Mouse (Mus musculus) neural tube, embryonic 14.5 days (tissue): ENCODE measurements at regions not wholly inside any gene's neighbourhood (a gene's known extent, or its start where the extent isn't known, plus 50 kb on each side); places are given as distances from the start of the nearest gene placed in this dataset.
A peak's percentile ranks its signal among the peaks of the same experiment; 100 is the strongest.

Experiments
- ATAC-seq: fragments of 200-750 bp; cut with Nextera tagmentation; 2 replicates; pipeline ENCODE4 v1.8.0; 2017; ENCODE audit warnings: low read depth, mild to moderate bottlenecking, moderate TSS enrichment, moderate library complexity
- H3K27ac ChIP-seq: fragments of 300-500 bp; sonication (generic); 2 replicates; pipeline ENCODE4 v1.5.1; 2014; ENCODE audit warnings: low read depth, mild to moderate bottlenecking, control low read depth, low read length, moderate library complexity, mixed read lengths
- H3K27me3 ChIP-seq: fragments of 300-500 bp; sonication (generic); 2 replicates; pipeline ENCODE4 v1.6.1; 2014; ENCODE audit warnings: low read length; ENCODE audit not compliant: control insufficient read depth, insufficient read depth
- H3K36me3 ChIP-seq: fragments of 300-500 bp; sonication (generic); 2 replicates; pipeline ENCODE4 v1.6.1; 2014; ENCODE audit warnings: low read length, mixed read lengths; ENCODE audit not compliant: control insufficient read depth, insufficient read depth
- H3K4me1 ChIP-seq: fragments of 300-500 bp; sonication (generic); 2 replicates; pipeline ENCODE4 v1.6.1; 2014; ENCODE audit warnings: low read length; ENCODE audit not compliant: control insufficient read depth, insufficient read depth
- H3K4me2 ChIP-seq: fragments of 300-500 bp; sonication (generic); 2 replicates; pipeline ENCODE4 v1.6.1; 2014; ENCODE audit warnings: mild to moderate bottlenecking, low read depth, low read length, control low read depth
- H3K4me3 ChIP-seq: fragments of 300-500 bp; sonication (generic); 2 replicates; pipeline ENCODE4 v1.5.1; 2014; ENCODE audit warnings: low read depth, low read length, control low read depth, mixed read lengths
- H3K9ac ChIP-seq: fragments of 300-500 bp; sonication (generic); replicated peaks from 2 replicates; pipeline ENCODE4 v1.6.1; 2014; ENCODE audit warnings: low read depth, mild to moderate bottlenecking, control low read depth, low read length, mixed read lengths
- H3K9me3 ChIP-seq: fragments of 300-500 bp; sonication (generic); 2 replicates; pipeline ENCODE4 v1.6.1; 2016; ENCODE audit warnings: low read length; ENCODE audit not compliant: control insufficient read depth
- WGBS: fragments of 180-500 bp; shearing (Covaris S2); extraction: QIAGEN DNeasy Blood & Tissue Kit; methylation state at CpG from one replicate; pipeline ENCODE4 v1.1.7; 2014; 5-methylcytosine and 5-hydroxymethylcytosine counted together

- H3K4me1 ChIP-seq = no peaks in the 10 kb centered on the region
- no peaks in the 10 kb centered on the region for H3K9me3 ChIP-seq
- ATAC-seq = no peak
- no peak overlapping the region for H3K9ac ChIP-seq
- no peak overlapping the region for H3K27ac ChIP-seq
- H3K27me3 ChIP-seq = no peaks in the 10 kb centered on the region
- H3K4me3 ChIP-seq = no peak overlapping the region
- 90% methylated on average over 10 of the region's 10 CpGs for WGBS
- H3K4me2 ChIP-seq = no peak overlapping the region
- H3K36me3 ChIP-seq = no peaks in the 10 kb centered on the region
Observed at GRCm38 (mm10) chr7:54634348-54635035, 200.8 kb upstream of the Luzp2 start.

GRCm38 (mm10) chr7:54645314-54645713 lies 190.0 kb upstream of the Luzp2 start:
- 91% methylated on average over 2 of the region's 2 CpGs for WGBS
- H3K4me1 ChIP-seq = no peaks in the 10 kb centered on the region
- H3K27me3 ChIP-seq = no peaks in the 10 kb centered on the region
- no peak overlapping the region for H3K4me2 ChIP-seq
- no peak overlapping the region for H3K4me3 ChIP-seq
- H3K36me3 ChIP-seq = no peaks in the 10 kb centered on the region
- no peak overlapping the region for H3K9ac ChIP-seq
- no peaks in the 10 kb centered on the region for H3K9me3 ChIP-seq
- no peak for ATAC-seq
- no peak overlapping the region for H3K27ac ChIP-seq

- Histone ChIP-seq H3K4me1 (no peaks in the 10 kb centered on the region), H3K4me3 (no peak overlapping the region), H3K4me2 (no peak overlapping the region), H3K36me3 (no peaks in the 10 kb centered on the region), H3K9ac (no peak overlapping the region), H3K27ac (no peak overlapping the region), H3K9me3 (no peaks in the 10 kb centered on the region), H3K27me3 (no peaks in the 10 kb centered on the region)
- 59% methylated on average over 1 of the region's 1 CpGs for whole genome bisulfite sequencing
- ATAC-seq = peak; percentile 78
Observed at GRCm38 (mm10) chr7:54649025-54649424, 186.3 kb upstream of the Luzp2 start.
